Mouse (Mus musculus) adrenal gland, postnatal 36 days (tissue): Measurements from ENCODE around the gene Faim. TPM values are rescaled to one million over a fixed set of nuclear protein-coding genes. Genes with fewer than 3 reads are reported as not detected.
A peak's percentile ranks its signal among the peaks of the same experiment; 100 is the strongest.

Experiments
- DNase-seq, 2 experiments: peaks; one replicate each; pipeline ENCODE4 v3.0.0; 2021; ENCODE audit warnings: mixed read lengths in 1 of 2
- total RNA-seq, 2 experiments: library from RNA; stranded (reverse); gene quantifications; 2 replicates each; pipeline ENCODE4 v1.2.3; 2021

The Faim gene
- total RNA-seq, 2 experiments from 2014 or later: 18.3 to 24.9 TPM

GRCm38 (mm10) chr9:98973561-98973960, 12.6 kb upstream of the Faim start:
- DNase-seq: no peak

- no peak for DNase-seq
Observed at GRCm38 (mm10) chr9:98974898-98975297, 11.3 kb upstream of the Faim start.

- no peak for DNase-seq
Observed at GRCm38 (mm10) chr9:98976081-98976480, 10.1 kb upstream of the Faim start.

GRCm38 (mm10) chr9:98976520-98976919, 9.7 kb upstream of the Faim start:
- no peak for DNase-seq

GRCm38 (mm10) chr9:98979431-98980416, 6.4 kb upstream of the Faim start:
- peak; percentile 91 to 94 for DNase-seq

GRCm38 (mm10) chr9:98986476-98987096, 413 bp downstream of the Faim start:
- DNase-seq: no peak

- DNase-seq: no peak
Observed at GRCm38 (mm10) chr9:98987131-98987530, 958 bp downstream of the Faim start.

GRCm38 (mm10) chr9:98994103-98994502, 7.9 kb downstream of the Faim start:
- DNase-seq: no peak

- DNase-seq: no peak
Observed at GRCm38 (mm10) chr9:98999881-99000339, 13.7 kb downstream of the Faim start.

GRCm38 (mm10) chr9:99001326-99001725, 15.2 kb downstream of the Faim start:
- no peak for DNase-seq

- DNase-seq: no peak
Observed at GRCm38 (mm10) chr9:99009069-99009897, 23.1 kb downstream of the Faim start.

- DNase-seq: no peak
Observed at GRCm38 (mm10) chr9:99009898-99010199, 23.7 kb downstream of the Faim start.

GRCm38 (mm10) chr9:99016301-99016700, 30.1 kb downstream of the Faim start:
- peak in 1 of 2 experiments; percentile 17 for DNase-seq

GRCm38 (mm10) chr9:99016759-99017158, 30.6 kb downstream of the Faim start:
- DNase-seq: no peak

GRCm38 (mm10) chr9:99017679-99018078, 31.5 kb downstream of the Faim start:
- DNase-seq: no peak

GRCm38 (mm10) chr9:99021166-99021565, 35.0 kb downstream of the Faim start:
- no peak for DNase-seq

- no peak for DNase-seq
Observed at GRCm38 (mm10) chr9:99021751-99022150, 35.6 kb downstream of the Faim start.

- no peak for DNase-seq
Observed at GRCm38 (mm10) chr9:99032031-99032430, 45.9 kb downstream of the Faim start.

- DNase-seq: no peak
Observed at GRCm38 (mm10) chr9:99034111-99034510, 47.9 kb downstream of the Faim start.

- no peak for DNase-seq
Observed at GRCm38 (mm10) chr9:99035575-99035974, 49.4 kb downstream of the Faim start, which contains the start of gene Gm1123. Gene Gm1123 (minus strand): TSS chr9:99035715.

- no peak for DNase-seq
Observed at GRCm38 (mm10) chr9:99041994-99042393, 55.8 kb downstream of the Faim start.

GRCm38 (mm10) chr9:99042641-99043040, 56.5 kb downstream of the Faim start:
- no peak for DNase-seq
